12 mouse cellular contexts compared by ENCODE assay signal in the genomic region with DNA sequence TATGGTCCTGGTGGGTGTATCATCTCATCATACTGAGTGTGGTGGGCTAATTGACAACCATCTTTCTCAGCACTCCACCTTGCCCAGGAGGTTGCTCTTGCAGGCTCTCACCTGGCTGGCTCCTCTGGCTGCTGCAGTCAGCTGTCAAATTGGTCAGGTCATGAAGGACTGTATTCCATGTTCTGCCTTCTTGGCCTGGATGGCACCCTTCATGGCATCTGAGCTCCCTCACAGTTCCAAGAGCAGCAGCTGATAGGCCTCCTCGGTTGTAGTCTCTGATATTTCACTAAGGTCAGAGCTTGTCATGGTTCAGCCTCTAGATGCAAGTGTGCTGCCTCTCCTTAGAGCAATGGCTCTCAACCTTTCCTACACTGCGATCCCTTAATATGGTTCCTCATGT.
"Had no signal": no experiment of that assay in that cellular context is flagged by ENCODE, and none has a peak within 500 bp of the region (broad histone marks: within the 10 kb centered on the region; RNA-seq: fewer than 3 reads in every experiment).

No protein-coding gene starts in this region.

- ATAC-seq: lung, postnatal 0 days; midbrain, embryonic 15.5 days had no signal

- H3K4me2 ChIP-seq: liver, embryonic 11.5 days; liver, embryonic 15.5 days; midbrain, embryonic 15.5 days; neural tube, embryonic 12.5 days had no signal

- DNase-seq: kidney, postnatal 14 days; left cerebral cortex, postnatal 4 days; lung, adult 2 months; lung, postnatal 36 days; thymus, adult 18-20 months; thymus, postnatal 14 days had no signal

- H3K9ac ChIP-seq: liver, embryonic 15.5 days; midbrain, embryonic 15.5 days; neural tube, embryonic 12.5 days had no signal

- H3K4me1 ChIP-seq: neural tube, embryonic 12.5 days had no signal

- H3K4me3 ChIP-seq: liver, embryonic 15.5 days; midbrain, embryonic 15.5 days; neural tube, embryonic 12.5 days had no signal

- H3K27me3 ChIP-seq: liver, embryonic 15.5 days; midbrain, embryonic 15.5 days; neural tube, embryonic 12.5 days had no signal

- H3K27ac ChIP-seq: liver, embryonic 15.5 days; midbrain, embryonic 15.5 days; neural tube, embryonic 12.5 days; stomach, postnatal 0 days had no signal

- H3K9me3 ChIP-seq: liver, embryonic 15.5 days; midbrain, embryonic 15.5 days; neural tube, embryonic 12.5 days had no signal

- H3K36me3 ChIP-seq: midbrain, embryonic 15.5 days; neural tube, embryonic 12.5 days had no signal
